Mouse (Mus musculus) hindbrain, embryonic 15.5 days (tissue): Measurements from ENCODE around the gene Tmem91. TPM values are rescaled to one million over a fixed set of nuclear protein-coding genes. Genes with fewer than 3 reads are reported as not detected.

ENCODE experiments used
- ATAC-seq: fragments of 200-750 bp; cut with Nextera tagmentation; 2 replicates; pipeline ENCODE4 v1.8.0; 2017; ENCODE audit warnings: low read depth, moderate number of reproducible peaks, moderate TSS enrichment; ENCODE audit not compliant: low FRiP score
- H3K27ac ChIP-seq: fragments of 300-500 bp; sonication (generic); replicated peaks from 2 replicates; pipeline ENCODE4 v1.5.1; 2015; ENCODE audit warnings: mild to moderate bottlenecking, inconsistent platforms
- H3K27me3 ChIP-seq: fragments of 300-500 bp; sonication (generic); 2 replicates; pipeline ENCODE4 v1.6.1; 2015; ENCODE audit warnings: control low read depth, inconsistent platforms
- H3K36me3 ChIP-seq: fragments of 300-500 bp; sonication (generic); 2 replicates; pipeline ENCODE4 v1.6.1; 2015; ENCODE audit warnings: control low read depth, inconsistent platforms
- H3K4me1 ChIP-seq: fragments of 300-500 bp; sonication (generic); replicated peaks from 2 replicates; pipeline ENCODE4 v1.6.1; 2015; ENCODE audit warnings: control low read depth, inconsistent platforms
- H3K4me2 ChIP-seq: fragments of 300-500 bp; sonication (generic); 2 replicates; pipeline ENCODE4 v1.6.1; 2015; ENCODE audit warnings: moderate library complexity, mild to moderate bottlenecking, inconsistent platforms
- H3K4me3 ChIP-seq: fragments of 300-500 bp; sonication (generic); 2 replicates; pipeline ENCODE4 v1.5.1; 2015; ENCODE audit warnings: mild to moderate bottlenecking, inconsistent platforms
- H3K9ac ChIP-seq: fragments of 300-500 bp; sonication (generic); 2 replicates; pipeline ENCODE4 v1.6.1; 2015; ENCODE audit warnings: inconsistent platforms
- H3K9me3 ChIP-seq: fragments of 300-500 bp; sonication (generic); 2 replicates; pipeline ENCODE4 v1.6.1; 2016; ENCODE audit warnings: control low read depth, inconsistent platforms
- WGBS: fragments of 180-500 bp; shearing (Covaris S2); methylation state at CpG from one replicate; pipeline ENCODE4 v1.1.7; 2015; 5-methylcytosine and 5-hydroxymethylcytosine counted together
- polyA plus RNA-seq: library from polyadenylated mRNA; unstranded; fragments of >200 nt; fragmentation: Nextera tagmentation; extraction: Ambion mirVana; gene quantifications from 2 replicates; pipeline ENCODE4 v1.2.1, GENCODE M21; 2015

The Tmem91 gene
- polyA plus RNA-seq, 1 experiment from 2014 or later: 72.7 TPM

DNA sequence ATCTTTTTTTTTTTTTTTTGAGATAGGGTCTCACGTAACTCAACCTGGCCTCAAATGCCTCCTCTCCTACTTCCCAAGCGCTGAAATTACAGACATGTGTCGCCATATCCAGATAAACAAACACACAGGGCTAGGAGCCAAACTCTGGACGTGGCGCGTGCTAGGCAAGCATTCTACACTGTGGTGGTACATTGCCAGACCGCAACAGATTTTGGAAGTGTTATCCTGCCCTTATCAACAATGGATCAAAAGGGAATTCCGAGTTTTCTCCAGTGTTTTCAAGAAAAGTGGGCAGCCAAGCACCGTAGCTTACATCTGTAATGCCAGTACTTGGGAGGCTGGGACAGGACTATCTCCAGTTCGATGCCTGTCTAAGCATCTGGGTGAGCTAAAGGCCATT is 17.2 kb downstream of the Tmem91 start:
- H3K9ac ChIP-seq: peak overlapping the region; percentile 71
- 39% methylated on average over 10 of the region's 10 CpGs for WGBS
- H3K4me1 ChIP-seq: peaks cover 33% of the 10 kb centered on the region
- H3K27me3 ChIP-seq: no peaks in the 10 kb centered on the region
- no peaks in the 10 kb centered on the region for H3K9me3 ChIP-seq
- peak overlapping the region; percentile 67 for H3K4me2 ChIP-seq
- no peak overlapping the region for H3K27ac ChIP-seq
- peak overlapping the region; percentile 69 for H3K4me3 ChIP-seq
- H3K36me3 ChIP-seq: no peaks in the 10 kb centered on the region
- ATAC-seq: no peak

GRCm38 (mm10) chr7:25655601-25656428 is 19.2 kb downstream of the Tmem91 start:
- ATAC-seq: no peak

DNA sequence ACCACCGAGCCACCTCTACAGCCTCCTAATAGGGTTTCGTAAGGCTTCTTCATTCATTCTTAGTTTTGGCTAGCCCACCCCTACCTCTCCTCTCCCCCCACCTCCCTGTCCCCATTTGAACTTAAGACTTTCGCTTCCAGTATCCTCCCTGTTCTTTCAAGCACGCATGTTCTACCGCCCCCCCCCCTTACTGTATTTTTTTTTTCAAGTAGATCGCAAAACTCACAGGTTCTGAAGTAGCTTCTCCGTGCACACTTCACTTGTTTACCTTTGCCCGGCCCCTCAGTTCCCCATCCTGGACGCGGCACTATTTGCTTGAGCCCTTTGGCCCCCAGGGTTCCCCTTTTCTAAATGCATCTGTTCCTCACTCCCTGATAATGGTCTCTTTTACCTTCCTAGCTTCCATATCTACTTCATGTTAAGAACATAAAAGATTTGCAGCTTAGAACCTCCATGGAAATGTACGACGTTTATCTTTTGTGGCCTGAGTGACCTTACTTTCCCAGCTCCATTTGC is 22.7 kb downstream of the Tmem91 start:
- no peaks in the 10 kb centered on the region for H3K27me3 ChIP-seq
- H3K27ac ChIP-seq: no peak overlapping the region
- no peak overlapping the region for H3K4me2 ChIP-seq
- no peak for ATAC-seq
- no peak overlapping the region for H3K9ac ChIP-seq
- H3K9me3 ChIP-seq: no peaks in the 10 kb centered on the region
- H3K36me3 ChIP-seq: no peaks in the 10 kb centered on the region
- no peak overlapping the region for H3K4me3 ChIP-seq
- WGBS: 93% methylated on average over 12 of the region's 12 CpGs
- H3K4me1 ChIP-seq: peaks cover 14% of the 10 kb centered on the region

More at GRCm38 (mm10) chr7:25655601-25656428, 19.2 kb downstream of the Tmem91 start:
- H3K9ac ChIP-seq: no peak overlapping the region
- 76% methylated on average over 11 of the region's 11 CpGs for WGBS
- H3K4me2 ChIP-seq: no peak overlapping the region
- H3K4me1 ChIP-seq: peaks cover 33% of the 10 kb centered on the region
- no peak overlapping the region for H3K27ac ChIP-seq
- no peaks in the 10 kb centered on the region for H3K36me3 ChIP-seq
- H3K4me3 ChIP-seq: no peak overlapping the region
- no peaks in the 10 kb centered on the region for H3K9me3 ChIP-seq
- no peaks in the 10 kb centered on the region for H3K27me3 ChIP-seq

DNA sequence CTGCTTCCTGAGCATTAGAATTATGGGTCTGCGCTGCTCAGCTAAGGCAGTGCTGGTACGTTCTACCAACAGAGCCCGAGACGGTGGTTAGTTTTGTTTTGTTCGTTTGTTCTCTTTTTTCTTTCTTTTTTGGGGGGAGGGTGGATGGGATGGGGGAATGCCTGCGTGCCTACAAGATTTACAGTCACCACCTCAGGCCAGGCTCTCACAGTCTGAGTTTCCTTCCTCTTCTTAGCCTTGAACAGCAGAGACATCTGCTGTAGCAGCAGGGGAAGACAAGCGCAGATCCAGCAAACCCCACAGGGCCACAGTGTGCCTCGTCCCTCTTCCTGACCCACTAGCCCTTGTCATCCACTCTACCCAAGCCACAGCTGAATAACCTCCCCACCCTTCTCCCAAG is 23.7 kb downstream of the Tmem91 start:
- WGBS: 92% methylated on average over 8 of the region's 8 CpGs

DNA sequence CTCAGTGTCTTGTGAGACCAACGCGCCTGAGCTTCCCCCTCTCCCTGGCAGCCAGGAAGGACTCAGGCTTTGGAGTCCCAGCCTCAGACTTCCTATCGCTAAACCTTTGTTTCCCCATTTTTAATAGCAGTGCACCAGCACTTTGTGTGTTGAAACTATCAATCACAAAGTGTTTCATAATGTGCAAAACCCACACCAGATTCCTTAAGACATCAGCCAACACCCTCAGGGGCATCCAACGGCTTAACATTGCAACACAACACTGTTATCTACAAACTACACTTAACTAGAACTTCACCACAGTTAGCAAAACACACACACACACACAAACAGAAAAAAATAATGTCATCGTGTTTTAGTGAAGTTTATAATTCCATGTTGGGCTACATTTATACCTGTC is 25.1 kb downstream of the Tmem91 start:
- Histone ChIP-seq H3K4me3 (no peak overlapping the region), H3K9me3 (no peaks in the 10 kb centered on the region), H3K4me1 (no peaks in the 10 kb centered on the region), H3K36me3 (no peaks in the 10 kb centered on the region), H3K9ac (no peak overlapping the region), H3K27ac (no peak overlapping the region), H3K27me3 (no peaks in the 10 kb centered on the region), H3K4me2 (no peak overlapping the region)
- WGBS: 77% methylated on average over 5 of the region's 5 CpGs
- ATAC-seq: no peak

More for the DNA sequence above, 23.7 kb downstream of the Tmem91 start:
- ATAC-seq: no peak
- H3K27me3 ChIP-seq: no peaks in the 10 kb centered on the region
- H3K4me3 ChIP-seq: no peak overlapping the region
- H3K9me3 ChIP-seq: no peaks in the 10 kb centered on the region
- H3K9ac ChIP-seq: no peak overlapping the region
- H3K4me2 ChIP-seq: no peak overlapping the region
- peaks cover 6% of the 10 kb centered on the region for H3K4me1 ChIP-seq
- H3K27ac ChIP-seq: no peak overlapping the region
- no peaks in the 10 kb centered on the region for H3K36me3 ChIP-seq

GRCm38 (mm10) chr7:25647574-25648123 is 27.3 kb downstream of the Tmem91 start:
- ATAC-seq: no peak

GRCm38 (mm10) chr7:25645074-25645473 is 29.9 kb downstream of the Tmem91 start:
- Histone ChIP-seq H3K4me1 (no peaks in the 10 kb centered on the region), H3K4me2 (no peak overlapping the region), H3K4me3 (no peak overlapping the region), H3K9ac (no peak overlapping the region), H3K36me3 (0 out of 2 replicates have a peak, but pooled peaks cover 3% of the 10 kb centered on the region), H3K27ac (no peak overlapping the region), H3K27me3 (no peaks in the 10 kb centered on the region), H3K9me3 (no peaks in the 10 kb centered on the region)
- 63% methylated on average over 14 of the region's 14 CpGs for WGBS
- no peak for ATAC-seq

More at GRCm38 (mm10) chr7:25647574-25648123, 27.3 kb downstream of the Tmem91 start:
- Histone ChIP-seq H3K36me3 (no peaks in the 10 kb centered on the region), H3K4me2 (no peak overlapping the region), H3K27ac (no peak overlapping the region), H3K9ac (no peak overlapping the region), H3K9me3 (no peaks in the 10 kb centered on the region), H3K4me3 (no peak overlapping the region), H3K27me3 (no peaks in the 10 kb centered on the region), H3K4me1 (no peaks in the 10 kb centered on the region)
- WGBS: 55% methylated on average over 5 of the region's 5 CpGs

- Histone ChIP-seq H3K36me3 (0 out of 2 replicates have a peak, but pooled peaks cover 3% of the 10 kb centered on the region), H3K4me2 (no peak overlapping the region), H3K27ac (no peak overlapping the region), H3K27me3 (no peaks in the 10 kb centered on the region), H3K4me3 (no peak overlapping the region), H3K9ac (no peak overlapping the region), H3K4me1 (no peaks in the 10 kb centered on the region), H3K9me3 (no peaks in the 10 kb centered on the region)
- ATAC-seq: no peak
- 80% methylated on average over 4 of the region's 4 CpGs for WGBS
Observed at GRCm38 (mm10) chr7:25644631-25645030, 30.3 kb downstream of the Tmem91 start.

DNA sequence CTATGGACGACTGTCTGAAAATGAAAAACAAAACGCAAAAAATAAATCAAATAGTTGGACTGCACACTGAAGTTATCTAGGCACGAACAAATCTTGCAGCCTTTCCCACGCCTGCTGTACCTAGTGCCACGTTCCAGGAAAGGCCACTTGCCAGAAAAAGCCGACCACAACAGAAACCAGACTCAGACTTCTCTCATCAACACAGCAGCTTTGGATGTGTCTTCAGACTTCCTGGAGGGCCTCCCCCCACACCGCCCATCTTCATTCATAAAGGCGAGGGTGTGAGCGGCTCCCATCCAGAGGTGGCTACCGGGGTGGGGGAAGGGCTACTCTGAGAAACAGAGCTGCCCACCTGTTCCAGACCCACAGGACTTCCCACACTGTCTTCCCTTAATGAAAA is 30.8 kb downstream of the Tmem91 start:
- Histone ChIP-seq H3K9ac (no peak overlapping the region), H3K9me3 (no peaks in the 10 kb centered on the region), H3K36me3 (0 out of 2 replicates have a peak, but pooled peaks cover 3% of the 10 kb centered on the region), H3K4me1 (no peaks in the 10 kb centered on the region), H3K4me2 (no peak overlapping the region), H3K27ac (no peak overlapping the region), H3K27me3 (no peaks in the 10 kb centered on the region), H3K4me3 (no peak overlapping the region)
- no peak for ATAC-seq
- WGBS: 86% methylated on average over 10 of the region's 10 CpGs

DNA sequence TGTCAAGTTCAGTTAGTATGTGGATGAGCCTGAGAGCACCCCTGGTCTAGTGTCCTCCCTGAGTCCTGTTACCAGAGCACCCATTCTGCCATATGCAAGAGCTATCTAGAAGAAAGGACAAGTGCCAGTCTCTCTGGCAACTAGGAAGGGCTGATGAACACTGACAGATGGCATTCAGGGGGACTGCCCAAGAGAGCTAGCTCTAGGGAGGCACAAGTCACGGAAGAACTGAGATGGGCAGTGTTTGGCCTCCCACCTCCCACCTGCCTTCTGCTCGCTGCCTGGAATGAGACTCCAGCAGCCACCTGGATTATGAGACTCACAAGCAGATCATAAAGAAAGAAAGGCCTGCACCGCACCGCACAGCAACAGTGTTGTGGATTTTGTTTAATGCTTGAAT is 35.2 kb downstream of the Tmem91 start:
- 87% methylated on average over 4 of the region's 4 CpGs for WGBS
- Histone ChIP-seq H3K9me3 (no peaks in the 10 kb centered on the region), H3K27ac (no peak overlapping the region), H3K4me3 (no peak overlapping the region), H3K36me3 (peaks cover 14% of the 10 kb centered on the region; the same call in 1 of the 2 replicates), H3K27me3 (no peaks in the 10 kb centered on the region), H3K4me1 (no peaks in the 10 kb centered on the region), H3K4me2 (no peak overlapping the region), H3K9ac (no peak overlapping the region)
- no peak for ATAC-seq

DNA sequence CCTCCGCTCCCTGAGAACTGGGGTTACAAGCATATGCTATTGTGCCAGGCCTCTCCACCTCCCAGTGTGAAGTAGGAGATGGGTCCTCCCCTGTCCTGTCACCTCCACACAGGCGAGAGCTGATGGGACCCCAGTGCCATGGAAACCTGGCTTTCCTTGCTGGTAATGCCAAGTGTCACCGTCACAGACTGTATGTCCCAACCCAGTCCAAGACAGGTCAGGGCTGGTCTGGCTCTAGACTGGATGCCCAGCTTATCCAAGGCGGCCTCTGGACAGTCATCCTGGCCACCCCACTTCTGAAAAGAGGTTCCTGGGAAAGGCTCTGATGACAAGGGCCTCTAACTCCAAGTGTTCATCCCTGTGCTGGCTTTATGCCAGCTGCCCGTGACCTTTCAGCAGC is 37.9 kb downstream of the Tmem91 start:
- H3K9me3 ChIP-seq: no peaks in the 10 kb centered on the region
- no peak overlapping the region for H3K4me2 ChIP-seq
- no peak overlapping the region for H3K9ac ChIP-seq
- peaks cover 24% of the 10 kb centered on the region for H3K36me3 ChIP-seq
- 89% methylated on average over 5 of the region's 5 CpGs for WGBS
- H3K27ac ChIP-seq: no peak overlapping the region
- no peaks in the 10 kb centered on the region for H3K4me1 ChIP-seq
- ATAC-seq: no peak
- H3K4me3 ChIP-seq: no peak overlapping the region
- no peaks in the 10 kb centered on the region for H3K27me3 ChIP-seq

- Histone ChIP-seq H3K9me3 (no peaks in the 10 kb centered on the region), H3K4me2 (no peak overlapping the region), H3K36me3 (peaks cover 28% of the 10 kb centered on the region), H3K9ac (no peak overlapping the region), H3K27me3 (no peaks in the 10 kb centered on the region), H3K4me3 (no peak overlapping the region), H3K4me1 (no peaks in the 10 kb centered on the region), H3K27ac (no peak overlapping the region)
- ATAC-seq: no peak
- WGBS: 71% methylated on average over 3 of the region's 3 CpGs
Observed at GRCm38 (mm10) chr7:25636373-25636772, 38.6 kb downstream of the Tmem91 start.
